Mouse (Mus musculus) right cerebral cortex, postnatal 10 days (tissue): ENCODE measurements around the gene Slc35b3.

Source experiments
- DNase-seq, 2 experiments: peaks; one replicate each; pipeline ENCODE4 v3.0.0; 2021; ENCODE audit warnings: low spot score in 2 of 2

Gene Slc35b3

GRCm38 (mm10) chr13:38938433-38938832 lies 22.2 kb downstream of the Slc35b3 start:
- no peak for DNase-seq

- DNase-seq, result no peak
Observed at GRCm38 (mm10) chr13:38936860-38937471, 23.7 kb downstream of the Slc35b3 start.

- no peak for DNase-seq
Observed at GRCm38 (mm10) chr13:38935856-38936446, 24.7 kb downstream of the Slc35b3 start.

- DNase-seq, result no peak
Observed at GRCm38 (mm10) chr13:38929843-38930578, 30.7 kb downstream of the Slc35b3 start.

GRCm38 (mm10) chr13:38922676-38923075 lies 38.0 kb downstream of the Slc35b3 start:
- no peak for DNase-seq

GRCm38 (mm10) chr13:38921306-38921705 lies 39.4 kb downstream of the Slc35b3 start:
- DNase-seq, result no peak

- DNase-seq, result no peak
Observed at GRCm38 (mm10) chr13:38918188-38918885, 42.3 kb downstream of the Slc35b3 start.

GRCm38 (mm10) chr13:38917556-38917955 lies 43.1 kb downstream of the Slc35b3 start:
- DNase-seq, result no peak

GRCm38 (mm10) chr13:38914771-38915170 lies 45.9 kb downstream of the Slc35b3 start:
- DNase-seq, result no peak

- DNase-seq, result no peak
Observed at GRCm38 (mm10) chr13:38892364-38892763, 68.3 kb downstream of the Slc35b3 start.
